8 mouse cellular contexts compared by ENCODE assay signal in genomic region chr19:56294654-56295399, GRCm38 (mm10). TPM values are rescaled to one million over a fixed set of nuclear protein-coding genes. Genes with fewer than 3 reads are reported as not detected.
DNase-seq lines count a peak whose midpoint lies in the region; ATAC-seq and TF ChIP-seq lines count a peak whose summit lies in the region.

No protein-coding gene starts in this region.

- H3K27me3 ChIP-seq in CH12.LX (replicated peaks): peaks cover 85% of the 10 kb centered on the region
- no peaks in the 10 kb centered on the region for H3K27me3 ChIP-seq in forebrain, embryonic 14.5 days (replicated peaks; ENCODE audit: control insufficient read depth, insufficient read depth, low read length)
- H3K27me3 ChIP-seq in liver, postnatal 0 days (ENCODE audit: insufficient read depth, low read length): no peaks in the 10 kb centered on the region
- no peaks in the 10 kb centered on the region for H3K27me3 ChIP-seq in neural tube, embryonic 15.5 days (replicated peaks)

- intact Hi-C loops in heart, postnatal 14 days (cut with DNase I): no loop called here

- no peak overlapping the region for H3K4me3 ChIP-seq in CH12.LX (replicated peaks in 1 of 3; ENCODE audit: low read depth in 2 of 3, low read length in 2 of 3, poor library complexity in 1 of 3)
- no peak overlapping the region for H3K4me3 ChIP-seq in forebrain, embryonic 14.5 days (ENCODE audit: low read depth, low read length)
- H3K4me3 ChIP-seq in liver, postnatal 0 days (ENCODE audit: low read depth, low read length): no peak overlapping the region
- no peak overlapping the region for H3K4me3 ChIP-seq in neural tube, embryonic 15.5 days (replicated peaks)

- ATAC-seq in forebrain, embryonic 14.5 days: peak; percentile 76
- peak; percentile 79 for ATAC-seq in liver, postnatal 0 days
- peak; percentile 66; the same call in 1 of the 2 replicates for ATAC-seq in neural tube, embryonic 15.5 days (ENCODE audit: low FRiP score)

- in situ Hi-C loops in CH12.LX (cut with MboI; ENCODE audit: low pct_ligation_motif_present, low pct_unique_long_range_greater_than_20kb, low sequenced_read_pairs): no loop called here

- TF ChIP-seq CTCF in CH12.LX (conservative IDR thresholded peaks at IDR 0.05 in 1 of 2, IDR thresholded peaks at IDR 0.05 in 1 of 2; ENCODE audit: low read depth in 2 of 2, low read length in 2 of 2): peak in 1 of 2 experiments; percentile 75; a peak in 3 of 4 replicates
- TF ChIP-seq CTCF in liver, postnatal 0 days (IDR thresholded peaks at IDR 0.05; ENCODE audit: low read depth): peak; percentile 84

- 59% methylated on average over 7 of the region's 7 CpGs for whole genome bisulfite sequencing in forebrain, embryonic 14.5 days
- WGBS in liver, postnatal 0 days (ENCODE audit: insufficient replicate concordance): 53% methylated on average over 7 of the region's 7 CpGs
- WGBS in neural tube, embryonic 15.5 days: 26% methylated on average over 7 of the region's 7 CpGs

- peak; percentile 39 for DNase-seq in CH12.LX (ENCODE audit: extremely low read depth)
- peak; percentile 86 for DNase-seq in cerebellum, adult 11 months
- peak; percentile 90 for DNase-seq in forebrain, embryonic 14.5 days (ENCODE audit: low spot score)
- DNase-seq in heart, postnatal 14 days: peak; percentile 71 to 87
- peak; percentile 75 for DNase-seq in layer of hippocampus, adult 11-12 months (ENCODE audit: low spot score)
- peak; percentile 80 for DNase-seq in liver, postnatal 0 days
- peak; percentile 33 for DNase-seq in testis, postnatal 14 days (ENCODE audit: low spot score)

- no peak for TF ChIP-seq POLR2A in CH12.LX (IDR thresholded peaks at IDR 0.05; ENCODE audit: low read depth, low read length)

- peaks cover 5 to 7% of the 10 kb centered on the region in 2 experiments; a peak in 2 of 4 replicates for H3K4me1 ChIP-seq in CH12.LX (ENCODE audit: control insufficient read depth in 1 of 2, insufficient read depth in 2 of 2)
- H3K4me1 ChIP-seq in forebrain, embryonic 14.5 days (ENCODE audit: control insufficient read depth, insufficient read depth, low read length): peaks cover 12% of the 10 kb centered on the region
- peaks cover 14% of the 10 kb centered on the region for H3K4me1 ChIP-seq in liver, postnatal 0 days (ENCODE audit: insufficient read depth)
- peaks cover 14% of the 10 kb centered on the region for H3K4me1 ChIP-seq in neural tube, embryonic 15.5 days

- no peaks in the 10 kb centered on the region for H3K9me3 ChIP-seq in CH12.LX (replicated peaks; ENCODE audit: low read length)
- no peaks in the 10 kb centered on the region for H3K9me3 ChIP-seq in forebrain, embryonic 14.5 days (replicated peaks; ENCODE audit: control insufficient read depth, low read length)
- no peaks in the 10 kb centered on the region for H3K9me3 ChIP-seq in liver, postnatal 0 days (ENCODE audit: low read length)
- no peaks in the 10 kb centered on the region for H3K9me3 ChIP-seq in neural tube, embryonic 15.5 days (replicated peaks)

- no peak for TF ChIP-seq EP300 in CH12.LX (IDR thresholded peaks at IDR 0.05; ENCODE audit: low read length)
- no peak for TF ChIP-seq EP300 in liver, postnatal 0 days (IDR thresholded peaks at IDR 0.05; ENCODE audit: low read depth)

- dilution Hi-C loops in CH12.LX (cut with MboI; ENCODE audit: extremely low pct_ligation_motif_present, extremely low pct_unique_long_range_greater_than_20kb, low sequenced_read_pairs): no loop called here

- TF ChIP-seq RAD21 in CH12.LX (IDR thresholded peaks at IDR 0.05; ENCODE audit: low read depth, low read length): peak; percentile 60

- no peak overlapping the region for H3K27ac ChIP-seq in CH12.LX (ENCODE audit: insufficient read depth, low read depth)
- no peak overlapping the region for H3K27ac ChIP-seq in forebrain, embryonic 14.5 days (ENCODE audit: low read depth, low read length)
- H3K27ac ChIP-seq in liver, postnatal 0 days (ENCODE audit: low read depth): no peak overlapping the region
- H3K27ac ChIP-seq in neural tube, embryonic 15.5 days (replicated peaks): no peak overlapping the region

- no peaks in the 10 kb centered on the region for H3K36me3 ChIP-seq in CH12.LX (replicated peaks in 1 of 2; ENCODE audit: control insufficient read depth in 1 of 2, insufficient read depth in 1 of 2, low read length in 1 of 2)
- no peaks in the 10 kb centered on the region for H3K36me3 ChIP-seq in forebrain, embryonic 14.5 days (ENCODE audit: control insufficient read depth, insufficient read depth, low read length)
- H3K36me3 ChIP-seq in liver, postnatal 0 days (replicated peaks; ENCODE audit: insufficient read depth, low read length): no peaks in the 10 kb centered on the region
- no peaks in the 10 kb centered on the region for H3K36me3 ChIP-seq in neural tube, embryonic 15.5 days

- no peak overlapping the region for H3K9ac ChIP-seq in CH12.LX (ENCODE audit: insufficient read depth, low read depth)
- no peak overlapping the region for H3K9ac ChIP-seq in forebrain, embryonic 14.5 days (ENCODE audit: low read length)
- no peak overlapping the region for H3K9ac ChIP-seq in liver, postnatal 0 days (replicated peaks)
- no peak overlapping the region for H3K9ac ChIP-seq in neural tube, embryonic 15.5 days (replicated peaks)

- H3K4me2 ChIP-seq in CH12.LX (ENCODE audit: insufficient read depth, low read depth, poor library complexity, severe bottlenecking): no peak overlapping the region
- H3K4me2 ChIP-seq in forebrain, embryonic 14.5 days (ENCODE audit: low read length): no peak overlapping the region
- H3K4me2 ChIP-seq in liver, postnatal 0 days (ENCODE audit: low read depth, low read length): no peak overlapping the region; the same call in 1 of the 2 replicates
- H3K4me2 ChIP-seq in neural tube, embryonic 15.5 days: peak overlapping the region; percentile 26

- H3K79me2 ChIP-seq in CH12.LX (replicated peaks; ENCODE audit: control insufficient read depth, extremely low read depth, insufficient read depth, poor library complexity, severe bottlenecking): no peaks in the 10 kb centered on the region

TF ChIP-seq in CH12.LX, 34 proteins besides CTCF, POLR2A, EP300 and RAD21:
- TF ChIP-seq BHLHE40 (IDR thresholded peaks at IDR 0.05; ENCODE audit: low read depth, low read length): no peak
- TF ChIP-seq ZC3H11A (IDR thresholded peaks at IDR 0.05; ENCODE audit: low read depth, low read length): no peak
- TF ChIP-seq SMC3 (IDR thresholded peaks at IDR 0.05; ENCODE audit: low read depth, low read length): peak; percentile 49

RNA-seq across cellular contexts. Expression of gene Habp2, which starts 7.9 kb away (rescaled TPM):
- not detected in 2 replicates for total RNA-seq in CH12.LX (2012; rRNA removed)
- total RNA-seq in CH12.LX (2014; rRNA removed): not detected in 2 replicates
- polyA plus RNA-seq in CH12.LX (2012; ENCODE audit: insufficient read length, low read depth): not detected in 2 replicates
- polyA plus RNA-seq in forebrain, embryonic 14.5 days (2014; fragmentation: Nextera tagmentation; extraction: Ambion mirVana): 0.06 and 0.16 TPM in 2 replicates
- total RNA-seq in heart, postnatal 14 days (2021): not detected
- 48.4 and 49.3 TPM in 2 replicates for polyA plus RNA-seq in liver, postnatal 0 days (2015; fragmentation: Nextera tagmentation; extraction: Ambion mirVana)
- polyA plus RNA-seq in neural tube, embryonic 15.5 days (2015; fragmentation: Nextera tagmentation; extraction: Ambion mirVana): 0.06 and 0.65 TPM in 2 replicates

Comparison
In these comparisons a context has a peak if more than half of its experiments do, and no peak if none do; other contexts are left out.
1. DNase-seq: peak in every context shown above with its lines; median percentile 90 in forebrain, embryonic 14.5 days; 86 in cerebellum, adult 11 months; 80 in liver, postnatal 0 days; 79 in heart, postnatal 14 days; 75 in layer of hippocampus, adult 11-12 months; 39 in CH12.LX; 33 in testis, postnatal 14 days.
2. RNA of gene Habp2, which starts 7.9 kb away (polyA plus RNA-seq): 48.4 to 49.3 TPM in liver, postnatal 0 days; 0.06 to 0.65 TPM in neural tube, embryonic 15.5 days, 0.06 to 0.16 TPM in forebrain, embryonic 14.5 days and not detected in CH12.LX; every median in the first group is over 10 times any median in the second.
3. Peak in every context shown above with its lines, with median percentiles within 50 percentile points of each other: ATAC-seq.